Mouse (Mus musculus) kidney, embryonic 14.5 days (tissue): Measurements from ENCODE around the gene Spryd3. TPM values are rescaled to one million over a fixed set of nuclear protein-coding genes. Genes with fewer than 3 reads are reported as not detected.
"Not testable (repeated sequence)": the region's sequence is repeated elsewhere in the genome, so short reads cannot be mapped to it uniquely, and the experiment has no call there.

Experiments
- ATAC-seq: fragments of 200-750 bp; cut with Nextera tagmentation; 2 replicates; pipeline ENCODE4 v1.8.0; 2017; ENCODE audit warnings: moderate number of reproducible peaks, mild to moderate bottlenecking, moderate TSS enrichment, moderate library complexity; ENCODE audit not compliant: low FRiP score, low TSS enrichment
- H3K27ac ChIP-seq: fragments of 300-500 bp; sonication (generic); 2 replicates; pipeline ENCODE4 v1.5.1; 2014; ENCODE audit warnings: low read depth, mild to moderate bottlenecking, low read length, moderate library complexity, mixed read lengths
- H3K27me3 ChIP-seq: fragments of 300-500 bp; sonication (generic); 2 replicates; pipeline ENCODE4 v1.6.1; 2014; ENCODE audit warnings: mild to moderate bottlenecking, low read length; ENCODE audit not compliant: control insufficient read depth, insufficient read depth
- H3K36me3 ChIP-seq: fragments of 300-500 bp; sonication (generic); 2 replicates; pipeline ENCODE4 v1.6.1; 2014; ENCODE audit warnings: low read length, mixed read lengths; ENCODE audit not compliant: control insufficient read depth, insufficient read depth
- H3K4me1 ChIP-seq: fragments of 300-500 bp; sonication (generic); 2 replicates; pipeline ENCODE4 v1.6.1; 2014; ENCODE audit warnings: low read length, mixed read lengths; ENCODE audit not compliant: control insufficient read depth, insufficient read depth
- H3K4me2 ChIP-seq: fragments of 300-500 bp; sonication (generic); replicated peaks from 2 replicates; pipeline ENCODE4 v1.6.1; 2014; ENCODE audit warnings: low read depth, mild to moderate bottlenecking, low read length
- H3K4me3 ChIP-seq: fragments of 300-500 bp; sonication (generic); 2 replicates; pipeline ENCODE4 v1.5.1; 2014; ENCODE audit warnings: mild to moderate bottlenecking, low read length
- H3K9ac ChIP-seq: fragments of 300-500 bp; sonication (generic); 2 replicates; pipeline ENCODE4 v1.6.1; 2014; ENCODE audit warnings: low read depth, mild to moderate bottlenecking, low read length, moderate library complexity
- H3K9me3 ChIP-seq: fragments of 300-500 bp; sonication (generic); 2 replicates; pipeline ENCODE4 v1.6.1; 2016; ENCODE audit warnings: low read length; ENCODE audit not compliant: control insufficient read depth
- WGBS: fragments of 180-500 bp; shearing (Covaris S2); extraction: QIAGEN DNeasy Blood & Tissue Kit; methylation state at CpG from one replicate; pipeline ENCODE4 v1.1.7; 2014; 5-methylcytosine and 5-hydroxymethylcytosine counted together
- polyA plus RNA-seq: library from polyadenylated mRNA; unstranded; fragments of >200 nt; fragmentation: Nextera tagmentation; extraction: Ambion mirVana; gene quantifications from 2 replicates; pipeline ENCODE4 v1.2.1, GENCODE M21; 2014

The Spryd3 gene
- polyA plus RNA-seq, 1 experiment from 2014 or later, result 11.1 TPM

DNA sequence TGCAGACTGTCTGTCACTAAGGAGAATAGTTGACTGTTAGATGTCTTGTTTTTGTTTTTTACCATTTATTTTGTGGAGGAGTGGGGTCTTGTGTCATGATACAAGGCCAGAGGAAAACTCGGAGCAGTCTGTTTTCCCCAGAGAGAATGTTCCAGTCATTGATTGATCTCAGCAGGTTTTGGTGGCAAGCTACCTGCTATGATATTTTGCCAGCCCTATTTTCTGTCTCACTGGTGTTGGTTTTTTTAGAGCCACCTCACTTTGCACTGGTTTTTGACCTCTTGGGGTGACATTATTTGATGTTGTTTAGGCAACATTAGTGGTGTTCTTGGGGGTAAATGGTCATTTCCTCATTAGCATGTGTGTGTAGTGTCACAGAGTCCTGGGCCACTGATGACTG lies 44.3 kb downstream of the Spryd3 start:
- no peak for ATAC-seq
- 70% methylated on average over 1 of the region's 1 CpGs for WGBS

DNA sequence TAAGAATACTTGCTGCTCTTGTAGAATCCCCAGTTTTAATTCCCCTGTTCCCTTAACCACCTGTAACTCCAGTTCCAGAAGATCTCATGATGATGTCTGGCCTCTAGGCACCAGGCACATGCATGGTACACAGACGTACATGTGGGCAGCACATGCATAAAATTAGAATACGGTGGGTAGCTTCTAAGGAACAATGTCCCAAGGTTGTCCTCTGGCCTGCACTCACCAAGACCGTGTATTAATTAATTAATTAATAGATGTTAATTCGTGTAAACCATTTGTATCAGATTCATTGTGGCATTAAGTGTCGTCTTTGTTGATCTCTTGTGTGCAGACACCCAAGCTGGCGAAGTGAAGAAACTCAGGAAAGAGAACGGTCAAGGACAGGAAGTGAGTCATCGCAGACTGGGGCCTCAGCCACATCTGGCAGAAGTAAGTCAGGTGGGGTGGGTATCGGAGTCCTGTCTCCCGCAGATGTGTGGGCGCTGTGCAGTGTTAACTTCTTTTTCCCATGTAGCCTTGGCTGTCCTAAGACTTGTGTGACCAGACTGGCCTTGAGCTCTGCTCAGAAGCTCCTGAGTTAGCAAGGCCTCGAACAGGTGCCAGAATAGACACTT lies 44.9 kb downstream of the Spryd3 start:
- H3K27ac ChIP-seq, result no peak overlapping the region
- H3K9me3 ChIP-seq, result no peaks in the 10 kb centered on the region
- H3K27me3 ChIP-seq, result no peaks in the 10 kb centered on the region
- no peak overlapping the region for H3K4me2 ChIP-seq
- no peak for ATAC-seq
- H3K9ac ChIP-seq, result no peak overlapping the region
- H3K36me3 ChIP-seq, result peaks cover 100% of the 10 kb centered on the region
- H3K4me3 ChIP-seq, result no peak overlapping the region
- WGBS, result 84% methylated on average over 12 of the region's 12 CpGs
- H3K4me1 ChIP-seq, result no peaks in the 10 kb centered on the region

More for the DNA sequence above, 44.3 kb downstream of the Spryd3 start:
- no peak overlapping the region for H3K27ac ChIP-seq
- H3K4me3 ChIP-seq, result no peak overlapping the region
- no peak overlapping the region for H3K4me2 ChIP-seq
- H3K36me3 ChIP-seq, result peaks cover 100% of the 10 kb centered on the region
- no peaks in the 10 kb centered on the region for H3K9me3 ChIP-seq
- no peaks in the 10 kb centered on the region for H3K27me3 ChIP-seq
- H3K9ac ChIP-seq, result no peak overlapping the region
- H3K4me1 ChIP-seq, result no peaks in the 10 kb centered on the region

DNA sequence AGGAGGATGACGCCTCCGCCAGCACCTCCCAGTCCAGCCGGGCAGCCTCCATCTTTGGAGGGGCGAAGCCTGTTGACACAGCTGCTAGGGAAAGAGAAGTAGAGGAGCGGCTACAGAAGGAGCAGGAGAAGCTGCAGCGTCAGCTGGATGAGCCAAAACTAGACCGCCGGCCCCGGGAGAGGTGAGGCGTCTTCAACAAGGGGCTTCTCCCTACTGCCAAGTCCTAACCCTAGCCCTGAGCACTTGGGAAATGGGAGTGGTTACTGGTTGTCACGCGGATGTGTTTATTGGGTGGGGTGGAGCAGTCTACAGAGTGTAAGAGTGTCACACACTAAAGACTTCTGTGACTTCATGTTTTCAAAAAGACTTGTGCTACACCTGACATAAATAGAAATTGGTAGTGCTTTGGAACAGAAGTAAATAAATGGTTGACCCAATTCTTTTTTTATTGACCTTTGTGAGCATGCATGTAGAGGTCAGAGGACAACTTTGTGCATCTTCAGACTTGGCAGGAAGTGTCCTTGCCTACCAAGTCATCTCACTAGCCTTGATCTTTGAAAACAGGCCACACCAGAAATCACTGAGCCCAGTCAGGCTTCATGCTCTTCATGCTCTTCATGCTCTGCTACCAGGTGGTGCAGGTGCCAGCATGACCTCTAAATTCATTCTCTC lies 46.0 kb downstream of the Spryd3 start:
- Histone ChIP-seq H3K9ac (no peak overlapping the region), H3K4me1 (no peaks in the 10 kb centered on the region), H3K36me3 (peaks cover 100% of the 10 kb centered on the region), H3K27me3 (no peaks in the 10 kb centered on the region), H3K4me2 (no peak overlapping the region), H3K9me3 (no peaks in the 10 kb centered on the region), H3K27ac (no peak overlapping the region), H3K4me3 (no peak overlapping the region)
- no peak for ATAC-seq
- WGBS, result 71% methylated on average over 12 of the region's 12 CpGs

- no peaks in the 10 kb centered on the region for H3K9me3 ChIP-seq
- H3K4me1 ChIP-seq, result no peaks in the 10 kb centered on the region
- no peak overlapping the region for H3K27ac ChIP-seq
- no peak overlapping the region for H3K4me3 ChIP-seq
- no peak for ATAC-seq
- H3K27me3 ChIP-seq, result no peaks in the 10 kb centered on the region
- peaks cover 68% of the 10 kb centered on the region for H3K36me3 ChIP-seq
- H3K9ac ChIP-seq, result no peak overlapping the region
- 79% methylated on average over 4 of the region's 4 CpGs for WGBS
- no peak overlapping the region for H3K4me2 ChIP-seq
Measured at GRCm38 (mm10) chr15:102083028-102083427, 53.0 kb downstream of the Spryd3 start.

DNA sequence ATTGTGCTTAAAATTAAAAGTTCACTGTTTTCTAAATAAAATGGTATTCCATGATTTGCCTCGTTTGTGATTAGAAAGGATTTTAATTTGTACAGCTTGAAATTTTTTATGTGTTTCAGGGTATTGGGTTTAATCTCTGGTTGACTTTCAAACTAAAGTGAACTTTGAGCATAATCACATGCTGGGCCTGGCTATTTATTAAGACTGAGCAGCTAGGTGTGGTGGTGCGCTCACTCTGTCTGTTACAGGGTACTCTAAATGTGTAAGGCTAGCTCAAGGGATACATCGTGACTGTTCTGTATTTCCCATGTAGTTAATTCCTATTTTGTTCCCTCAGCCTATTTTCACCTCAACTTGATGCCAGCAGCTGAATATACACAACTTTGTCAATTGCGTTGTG lies 53.9 kb downstream of the Spryd3 start:
- H3K27ac ChIP-seq, result no peak overlapping the region
- peaks cover 60% of the 10 kb centered on the region for H3K36me3 ChIP-seq
- no peaks in the 10 kb centered on the region for H3K27me3 ChIP-seq
- no peaks in the 10 kb centered on the region for H3K4me1 ChIP-seq
- no peak overlapping the region for H3K4me2 ChIP-seq
- H3K9me3 ChIP-seq, result no peaks in the 10 kb centered on the region
- 94% methylated on average over 4 of the region's 4 CpGs for WGBS
- no peak overlapping the region for H3K9ac ChIP-seq
- ATAC-seq, result no peak
- no peak overlapping the region for H3K4me3 ChIP-seq

GRCm38 (mm10) chr15:102080429-102080828 lies 55.6 kb downstream of the Spryd3 start:
- Histone ChIP-seq H3K4me2 (no peak overlapping the region), H3K4me1 (peaks cover 9% of the 10 kb centered on the region), H3K4me3 (no peak overlapping the region), H3K9ac (no peak overlapping the region), H3K27ac (no peak overlapping the region), H3K27me3 (no peaks in the 10 kb centered on the region), H3K36me3 (peaks cover 42% of the 10 kb centered on the region), H3K9me3 (no peaks in the 10 kb centered on the region)
- ATAC-seq, result no peak
- 72% methylated on average over 2 of the region's 2 CpGs for WGBS

- WGBS, result 77% methylated on average over 8 of the region's 8 CpGs
- Histone ChIP-seq H3K36me3 (peaks cover 38% of the 10 kb centered on the region), H3K4me1 (peaks cover 14% of the 10 kb centered on the region)
- H3K4me2 ChIP-seq, H3K27me3 ChIP-seq, H3K27ac ChIP-seq, H3K4me3 ChIP-seq, ATAC-seq, H3K9ac ChIP-seq, H3K9me3 ChIP-seq: not testable (repeated sequence)
Measured at GRCm38 (mm10) chr15:102079924-102080323, 56.1 kb downstream of the Spryd3 start.

GRCm38 (mm10) chr15:102079221-102079620 lies 56.8 kb downstream of the Spryd3 start:
- no peak for ATAC-seq
- 65% methylated on average over 4 of the region's 4 CpGs for WGBS

GRCm38 (mm10) chr15:102077111-102077677 lies 58.8 kb downstream of the Spryd3 start:
- no peak for ATAC-seq
- H3K27ac ChIP-seq, result no peak overlapping the region
- H3K36me3 ChIP-seq, result peaks cover 11% of the 10 kb centered on the region
- H3K27me3 ChIP-seq, result no peaks in the 10 kb centered on the region
- 92% methylated on average over 2 of the region's 2 CpGs for WGBS
- H3K4me1 ChIP-seq, result peaks cover 16% of the 10 kb centered on the region
- no peak overlapping the region for H3K4me3 ChIP-seq
- H3K4me2 ChIP-seq, result no peak overlapping the region
- no peak overlapping the region for H3K9ac ChIP-seq
- no peaks in the 10 kb centered on the region for H3K9me3 ChIP-seq

More at GRCm38 (mm10) chr15:102079221-102079620, 56.8 kb downstream of the Spryd3 start:
- no peak overlapping the region for H3K4me2 ChIP-seq
- H3K27ac ChIP-seq, result no peak overlapping the region
- H3K4me3 ChIP-seq, result no peak overlapping the region
- no peaks in the 10 kb centered on the region for H3K27me3 ChIP-seq
- peaks cover 31% of the 10 kb centered on the region for H3K36me3 ChIP-seq
- no peaks in the 10 kb centered on the region for H3K9me3 ChIP-seq
- H3K4me1 ChIP-seq, result peaks cover 16% of the 10 kb centered on the region
- H3K9ac ChIP-seq, result no peak overlapping the region
